Mouse (Mus musculus): Measurements from ENCODE around the gene Zbtb4.

The Zbtb4 gene

GRCm38 (mm10) chr11:69800138-69800391 lies 34.4 kb downstream of the Zbtb4 start:
- in situ Hi-C loops (cut with MboI; ENCODE audit: low sequenced_read_pairs) = no loop called here

- in situ Hi-C loops (cut with MboI; ENCODE audit: low sequenced_read_pairs) = no loop called here
These were observed 34.9 kb downstream of the Zbtb4 start for GRCm38 (mm10) chr11:69800392-69801197.

GRCm38 (mm10) chr11:69801379-69801977 lies 35.8 kb downstream of the Zbtb4 start, which contains the start of gene Fgf11:
TSS of gene Fgf11 (minus strand) at chr11:69801857.
- in situ Hi-C loops (cut with MboI; ENCODE audit: low sequenced_read_pairs) = no loop called here

- in situ Hi-C loops (cut with MboI; ENCODE audit: low sequenced_read_pairs) = no loop called here
These were observed 37.0 kb downstream of the Zbtb4 start for GRCm38 (mm10) chr11:69802648-69803105.

GRCm38 (mm10) chr11:69803328-69803727 lies 37.6 kb downstream of the Zbtb4 start:
- in situ Hi-C loops (cut with MboI; ENCODE audit: low sequenced_read_pairs) = no loop called here

- in situ Hi-C loops (cut with MboI; ENCODE audit: low sequenced_read_pairs) = no loop called here
These were observed 38.3 kb downstream of the Zbtb4 start for GRCm38 (mm10) chr11:69803786-69804651.

GRCm38 (mm10) chr11:69804652-69804940 lies 38.9 kb downstream of the Zbtb4 start:
- in situ Hi-C loops (cut with MboI; ENCODE audit: low sequenced_read_pairs) = no loop called here

- in situ Hi-C loops (cut with MboI; ENCODE audit: low sequenced_read_pairs) = no loop called here
These were observed 39.5 kb downstream of the Zbtb4 start, which contains the start of gene Tmem102 for GRCm38 (mm10) chr11:69804972-69805909. TSS of gene Tmem102 (minus strand) at chr11:69805624.

GRCm38 (mm10) chr11:69806378-69806777 lies 40.7 kb downstream of the Zbtb4 start:
- in situ Hi-C loops (cut with MboI; ENCODE audit: low sequenced_read_pairs) = no loop called here

GRCm38 (mm10) chr11:69807641-69808040 lies 41.9 kb downstream of the Zbtb4 start:
- in situ Hi-C loops (cut with MboI; ENCODE audit: low sequenced_read_pairs) = no loop called here

- in situ Hi-C loops (cut with MboI; ENCODE audit: low sequenced_read_pairs) = no loop called here
These were observed 44.6 kb downstream of the Zbtb4 start for GRCm38 (mm10) chr11:69810280-69810679.

- in situ Hi-C loops (cut with MboI; ENCODE audit: low sequenced_read_pairs) = no loop called here
These were observed 49.4 kb downstream of the Zbtb4 start, which contains the start of gene Gm39566 for GRCm38 (mm10) chr11:69815155-69815554. TSS of gene Gm39566 (minus strand) at chr11:69815298.

- in situ Hi-C loops (cut with MboI; ENCODE audit: low sequenced_read_pairs) = no loop called here
These were observed 50.8 kb downstream of the Zbtb4 start for GRCm38 (mm10) chr11:69816520-69816919.

GRCm38 (mm10) chr11:69818365-69818764 lies 52.7 kb downstream of the Zbtb4 start, which contains the start of gene Spem2:
TSS of gene Spem2 (minus strand) at chr11:69818465.
- in situ Hi-C loops (cut with MboI; ENCODE audit: low sequenced_read_pairs) = no loop called here

GRCm38 (mm10) chr11:69818871-69819270 lies 53.2 kb downstream of the Zbtb4 start:
- in situ Hi-C loops (cut with MboI; ENCODE audit: low sequenced_read_pairs) = no loop called here

- in situ Hi-C loops (cut with MboI; ENCODE audit: low sequenced_read_pairs) = no loop called here
These were observed 56.4 kb downstream of the Zbtb4 start, which contains the start of gene Spem1 for GRCm38 (mm10) chr11:69822080-69822479. TSS of gene Spem1 (minus strand) at chr11:69822180.

GRCm38 (mm10) chr11:69823456-69823855 lies 57.7 kb downstream of the Zbtb4 start:
- in situ Hi-C loops (cut with MboI; ENCODE audit: low sequenced_read_pairs) = no loop called here

GRCm38 (mm10) chr11:69828832-69829231 lies 63.1 kb downstream of the Zbtb4 start:
- in situ Hi-C loops (cut with MboI; ENCODE audit: low sequenced_read_pairs) = no loop called here

GRCm38 (mm10) chr11:69833554-69833953 lies 67.8 kb downstream of the Zbtb4 start:
- in situ Hi-C loops (cut with MboI; ENCODE audit: low sequenced_read_pairs) = no loop called here

Data from CH12F3 (cell line).